Mouse (Mus musculus): ENCODE measurements around the gene Car15. TPM values are rescaled to one million over a fixed set of nuclear protein-coding genes. Genes with fewer than 3 reads are reported as not detected.

Gene Car15
- polyA plus RNA-seq, 1 experiment, result 0.66 TPM

GRCm38 (mm10) chr16:17792728-17793127 is 45.4 kb downstream of the Car15 start:
- TF ChIP-seq USF1 (IDR thresholded peaks at IDR 0.05; ENCODE audit: low read depth), result no peak
- TF ChIP-seq MAX (IDR thresholded peaks at IDR 0.05), result no peak
- TF ChIP-seq MYOG (IDR thresholded peaks at IDR 0.05; ENCODE audit: control insufficient read depth, extremely low read depth, insufficient read length), result no peak
- TF ChIP-seq MYOD1 (IDR thresholded peaks at IDR 0.05; ENCODE audit: control insufficient read depth, insufficient read length, low read depth), result no peak
- TF ChIP-seq CTCF (IDR thresholded peaks at IDR 0.05; ENCODE audit: control insufficient read depth, insufficient read depth, insufficient read length), result no peak
- TF ChIP-seq FOSL1 (IDR thresholded peaks at IDR 0.05; ENCODE audit: insufficient read depth, low read length, poor library complexity, severe bottlenecking), result no peak
- Histone ChIP-seq H3K36me3 (ENCODE audit: control insufficient read depth, insufficient read depth) (peaks cover 16% of the 10 kb centered on the region), H3K79me3 (ENCODE audit: low read depth) (peaks cover under 1% of the 10 kb centered on the region), H3K27me3 (ENCODE audit: control insufficient read depth, insufficient read depth, insufficient read length) (no peaks in the 10 kb centered on the region), H3K4me3 (ENCODE audit: insufficient read depth, poor library complexity, severe bottlenecking) (no peak overlapping the region), H3K79me2 (ENCODE audit: control insufficient read depth, insufficient read depth) (peaks cover 3% of the 10 kb centered on the region), H3ac (ENCODE audit: control insufficient read depth, insufficient read length, low read depth) (no peak overlapping the region)

- Histone ChIP-seq H3ac (ENCODE audit: control insufficient read depth, insufficient read length, low read depth) (no peak overlapping the region), H3K79me2 (ENCODE audit: control insufficient read depth, insufficient read depth) (no peaks in the 10 kb centered on the region), H3K36me3 (ENCODE audit: control insufficient read depth, insufficient read depth) (peaks cover 18% of the 10 kb centered on the region), H3K79me3 (ENCODE audit: low read depth) (no peaks in the 10 kb centered on the region), H3K4me3 (ENCODE audit: insufficient read depth, poor library complexity, severe bottlenecking) (no peak overlapping the region), H3K27me3 (ENCODE audit: control insufficient read depth, insufficient read depth, insufficient read length) (no peaks in the 10 kb centered on the region)
- no peak for TF ChIP-seq CEBPB (IDR thresholded peaks at IDR 0.05; ENCODE audit: low read depth)
- no peak for TF ChIP-seq CTCF (IDR thresholded peaks at IDR 0.05; ENCODE audit: control insufficient read depth, insufficient read depth, insufficient read length)
- TF ChIP-seq USF1 (IDR thresholded peaks at IDR 0.05; ENCODE audit: low read depth), result no peak
- no peak for TF ChIP-seq MAX (IDR thresholded peaks at IDR 0.05)
- TF ChIP-seq MYOD1 (IDR thresholded peaks at IDR 0.05; ENCODE audit: control insufficient read depth, insufficient read length, low read depth), result no peak
- TF ChIP-seq FOSL1 (IDR thresholded peaks at IDR 0.05; ENCODE audit: insufficient read depth, low read length, poor library complexity, severe bottlenecking), result no peak
- no peak for TF ChIP-seq MYOG (IDR thresholded peaks at IDR 0.05; ENCODE audit: control insufficient read depth, extremely low read depth, insufficient read length)
Observed at GRCm38 (mm10) chr16:17785337-17785736, 52.8 kb downstream of the Car15 start.

Other genes with a start within 250 kb of the Car15 start
- gene Smpd4, start 219.0 kb downstream of the Car15 start, polyA plus RNA-seq (2012; fragmentation: generic; extraction: Trizol), result 26.5 TPM
- gene Ccdc74a, start 191.9 kb downstream of the Car15 start, polyA plus RNA-seq (2012; fragmentation: generic; extraction: Trizol), result 9.6 TPM
- gene Med15, start 105.5 kb downstream of the Car15 start, polyA plus RNA-seq (2012; fragmentation: generic; extraction: Trizol), result 45.9 TPM
- 83.6 TPM for gene Klhl22, start 78.7 kb downstream of the Car15 start, polyA plus RNA-seq (2012; fragmentation: generic; extraction: Trizol)
- 38.5 TPM for gene Scarf2, start 41.1 kb downstream of the Car15 start, polyA plus RNA-seq (2012; fragmentation: generic; extraction: Trizol)
- gene B830017H08Rik, start 5.2 kb downstream of the Car15 start, polyA plus RNA-seq (2012; fragmentation: generic; extraction: Trizol), result not detected
- 0.06 TPM for gene Gm20518, start 53.3 kb upstream of the Car15 start, polyA plus RNA-seq (2012; fragmentation: generic; extraction: Trizol)
- gene Tssk1, start 55.9 kb upstream of the Car15 start, polyA plus RNA-seq (2012; fragmentation: generic; extraction: Trizol), result 0.05 TPM
- 41.9 TPM for gene Dgcr2, start 60.2 kb upstream of the Car15 start, polyA plus RNA-seq (2012; fragmentation: generic; extraction: Trizol)
- gene Tssk2, start 60.3 kb upstream of the Car15 start, polyA plus RNA-seq (2012; fragmentation: generic; extraction: Trizol), result 0.05 TPM
- 21.2 TPM for gene Ess2, start 73.0 kb upstream of the Car15 start, polyA plus RNA-seq (2012; fragmentation: generic; extraction: Trizol)
- gene Gsc2, start 76.7 kb upstream of the Car15 start, polyA plus RNA-seq (2012; fragmentation: generic; extraction: Trizol), result not detected
- 57.3 TPM for gene Slc25a1, start 89.9 kb upstream of the Car15 start, polyA plus RNA-seq (2012; fragmentation: generic; extraction: Trizol)
- not detected for gene Vpreb2, start 142.1 kb upstream of the Car15 start, polyA plus RNA-seq (2012; fragmentation: generic; extraction: Trizol)
- gene Dgcr6, start 214.5 kb upstream of the Car15 start, polyA plus RNA-seq (2012; fragmentation: generic; extraction: Trizol), result 71.1 TPM

All from C2C12 (cell line).